Mouse (Mus musculus): Measurements from ENCODE around the gene Bag3. TPM values are rescaled to one million over a fixed set of nuclear protein-coding genes. Genes with fewer than 3 reads are reported as not detected.
"Not testable (repeated sequence)": the region's sequence is repeated elsewhere in the genome, so short reads cannot be mapped to it uniquely, and the experiment has no call there.

The Bag3 gene
- total RNA-seq, 2 experiments from 2014 or later, result 77.1 to 125 TPM

DNA sequence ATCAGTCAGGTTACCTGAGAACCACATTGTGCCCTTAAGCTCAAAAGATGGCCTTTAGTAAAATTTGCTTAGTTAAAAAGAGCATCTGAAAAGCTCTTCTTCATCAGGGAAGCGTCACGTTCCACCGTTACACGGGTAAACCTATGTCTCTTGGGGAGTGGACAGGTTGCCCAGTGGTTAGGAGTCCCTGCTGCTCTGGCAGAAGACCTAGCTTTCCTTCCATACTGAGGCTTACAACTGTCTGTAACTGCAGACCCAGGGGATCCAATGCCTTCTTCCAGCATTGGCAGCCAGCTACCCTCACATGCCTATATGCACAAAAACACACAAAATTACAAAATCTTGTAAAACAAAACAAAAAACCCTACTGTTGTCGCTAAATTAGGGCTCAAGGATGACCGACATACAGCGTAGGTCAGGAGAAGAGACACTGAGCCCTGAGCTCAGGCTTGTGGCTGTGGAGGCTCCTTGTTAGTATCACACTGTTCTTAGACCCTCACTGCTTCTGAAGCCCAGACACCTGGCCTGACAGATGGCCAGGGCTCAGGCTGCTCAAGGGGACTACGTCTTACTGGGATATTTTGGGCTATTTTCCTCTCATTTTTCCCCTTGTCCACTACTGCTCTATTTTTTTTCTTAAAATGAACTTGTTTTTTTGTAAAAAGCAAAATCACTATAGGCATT is 44.3 kb downstream of the Bag3 start:
- DNase-seq, result no peak

- not testable (repeated sequence) for DNase-seq
These were observed 46.0 kb downstream of the Bag3 start for GRCm38 (mm10) chr7:128569429-128569828.

DNA sequence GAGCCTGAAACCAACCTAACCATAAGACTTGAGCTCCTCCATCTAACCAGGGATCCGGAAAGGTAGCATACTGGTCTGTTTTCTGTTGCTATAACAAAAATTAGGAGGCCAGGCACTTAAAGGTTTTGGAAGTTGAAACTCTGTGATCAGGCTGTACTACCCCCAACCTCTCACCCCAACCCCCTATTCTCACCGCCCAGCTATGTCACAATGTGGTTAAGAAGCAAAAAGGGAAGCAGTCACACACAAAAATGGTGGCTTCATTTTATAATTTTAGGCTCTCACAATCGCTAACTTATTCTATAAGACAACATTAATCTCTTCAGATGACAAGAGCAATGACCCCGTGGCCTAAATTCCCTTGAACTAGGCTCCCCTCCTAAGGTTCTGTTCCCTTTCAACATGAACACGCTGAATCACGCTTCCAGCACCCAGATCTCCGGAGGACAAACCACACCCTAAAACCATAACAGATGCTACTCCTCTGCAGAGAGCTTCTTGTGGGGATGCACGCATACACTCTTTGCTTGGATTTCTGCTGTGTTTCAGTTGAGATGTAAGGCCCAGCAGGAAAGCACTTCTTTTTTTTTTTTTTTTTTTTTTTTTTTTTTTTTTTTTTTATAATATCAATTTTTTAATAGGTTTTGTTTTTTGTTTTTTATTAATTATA is 46.7 kb downstream of the Bag3 start:
- DNase-seq, result no peak

DNA sequence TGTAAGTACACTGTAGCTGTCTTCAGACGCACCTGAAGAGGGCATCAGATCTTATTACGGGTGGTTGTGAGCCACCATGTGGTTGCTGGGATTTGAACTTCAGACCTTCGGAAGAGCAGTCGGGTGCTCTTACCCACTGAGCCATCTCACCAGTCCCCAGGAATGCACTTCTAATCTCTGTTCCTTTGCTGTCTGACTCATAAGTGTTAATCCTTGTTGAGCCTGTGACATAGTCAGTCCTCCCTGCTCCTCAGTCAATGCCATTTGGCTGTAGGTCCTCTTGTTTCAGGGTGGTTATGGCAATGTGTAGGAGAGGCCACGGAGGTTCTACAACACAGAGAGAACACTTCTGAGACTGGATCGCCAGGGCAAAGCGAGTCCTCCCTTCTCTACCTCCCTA is 47.2 kb downstream of the Bag3 start:
- DNase-seq, result not testable (repeated sequence)

DNA sequence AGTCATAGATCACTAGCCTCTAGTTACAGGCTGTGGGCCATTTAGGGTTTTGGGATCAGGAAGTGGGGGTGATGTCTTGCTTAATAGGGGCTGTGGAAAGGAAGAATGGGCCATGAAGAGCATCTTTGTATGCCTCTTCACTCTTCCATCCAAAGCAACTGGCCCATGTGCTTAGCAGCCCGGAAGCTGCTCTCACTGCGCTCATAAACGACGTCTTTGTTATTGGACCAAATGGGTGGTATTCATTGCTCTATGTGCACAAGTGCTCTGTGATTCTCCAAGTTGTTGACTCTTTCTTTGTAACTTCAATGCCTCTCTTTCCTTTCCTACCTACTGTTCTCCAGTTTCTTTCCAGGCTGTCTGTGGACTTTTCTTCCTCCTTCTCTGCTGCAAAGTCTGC is 48.6 kb downstream of the Bag3 start:
- DNase-seq, result no peak

GRCm38 (mm10) chr7:128575211-128575610 is 51.8 kb downstream of the Bag3 start:
- DNase-seq, result peak; percentile 26

GRCm38 (mm10) chr7:128575794-128576193 is 52.4 kb downstream of the Bag3 start:
- DNase-seq, result peak; percentile 41

- DNase-seq, result no peak
These were observed 54.2 kb downstream of the Bag3 start for GRCm38 (mm10) chr7:128577607-128578006.

DNA sequence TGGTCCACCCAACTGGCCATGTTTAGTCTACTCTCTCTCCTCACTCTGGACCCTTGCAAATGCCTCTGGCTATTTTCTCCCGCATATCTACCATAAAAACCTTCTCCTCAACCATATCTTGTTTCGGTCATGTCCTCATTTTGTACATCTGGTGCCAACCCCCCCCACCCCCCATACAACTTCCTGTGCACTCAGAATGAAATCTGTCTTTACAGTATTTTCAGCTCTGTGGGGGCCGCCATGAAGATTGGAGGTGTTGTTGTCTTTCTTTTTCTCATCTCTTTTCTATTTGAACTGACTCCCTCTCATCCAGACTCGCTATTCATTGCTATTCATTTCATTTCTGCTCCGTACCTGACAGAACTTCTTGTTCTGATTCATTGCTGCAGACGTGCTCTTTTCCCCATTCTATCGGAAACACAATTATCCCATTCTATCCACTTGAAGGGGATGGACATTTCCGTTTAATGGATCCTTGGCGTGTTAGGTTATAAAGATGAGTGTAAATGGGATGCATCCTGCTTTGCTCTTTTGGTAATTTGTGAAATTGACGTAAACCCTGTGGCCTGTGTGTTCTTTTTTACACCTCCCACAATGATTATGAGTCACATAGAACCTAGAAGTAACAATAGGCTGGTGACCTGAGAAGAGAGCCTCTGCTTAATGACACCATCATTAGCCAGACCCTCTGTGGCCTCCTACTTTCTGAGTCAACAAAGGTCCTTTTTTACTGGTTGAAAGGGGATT is 55.0 kb downstream of the Bag3 start:
- no peak for DNase-seq

DNA sequence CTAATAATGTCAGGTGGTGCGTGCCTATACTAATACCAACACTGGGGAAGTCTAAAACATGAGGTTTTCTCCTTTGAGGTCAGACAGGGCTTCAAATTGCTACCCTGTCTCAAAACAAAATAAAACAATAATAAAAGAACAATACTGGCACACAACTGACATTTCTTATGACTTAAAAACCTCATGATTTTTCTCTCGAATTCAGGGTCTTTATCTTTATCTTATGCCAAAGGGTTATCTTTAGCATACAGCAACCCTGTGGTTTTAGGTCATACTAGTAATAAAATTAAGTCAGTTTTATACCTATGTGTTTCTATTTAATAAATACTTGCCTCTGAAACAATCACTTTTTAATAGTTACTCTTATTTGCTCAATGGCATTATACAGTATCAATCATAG is 56.0 kb downstream of the Bag3 start:
- no peak for DNase-seq

GRCm38 (mm10) chr7:128580318-128580717 is 56.9 kb downstream of the Bag3 start:
- no peak for DNase-seq

GRCm38 (mm10) chr7:128581864-128582484 is 58.6 kb downstream of the Bag3 start:
- DNase-seq, result no peak

DNA sequence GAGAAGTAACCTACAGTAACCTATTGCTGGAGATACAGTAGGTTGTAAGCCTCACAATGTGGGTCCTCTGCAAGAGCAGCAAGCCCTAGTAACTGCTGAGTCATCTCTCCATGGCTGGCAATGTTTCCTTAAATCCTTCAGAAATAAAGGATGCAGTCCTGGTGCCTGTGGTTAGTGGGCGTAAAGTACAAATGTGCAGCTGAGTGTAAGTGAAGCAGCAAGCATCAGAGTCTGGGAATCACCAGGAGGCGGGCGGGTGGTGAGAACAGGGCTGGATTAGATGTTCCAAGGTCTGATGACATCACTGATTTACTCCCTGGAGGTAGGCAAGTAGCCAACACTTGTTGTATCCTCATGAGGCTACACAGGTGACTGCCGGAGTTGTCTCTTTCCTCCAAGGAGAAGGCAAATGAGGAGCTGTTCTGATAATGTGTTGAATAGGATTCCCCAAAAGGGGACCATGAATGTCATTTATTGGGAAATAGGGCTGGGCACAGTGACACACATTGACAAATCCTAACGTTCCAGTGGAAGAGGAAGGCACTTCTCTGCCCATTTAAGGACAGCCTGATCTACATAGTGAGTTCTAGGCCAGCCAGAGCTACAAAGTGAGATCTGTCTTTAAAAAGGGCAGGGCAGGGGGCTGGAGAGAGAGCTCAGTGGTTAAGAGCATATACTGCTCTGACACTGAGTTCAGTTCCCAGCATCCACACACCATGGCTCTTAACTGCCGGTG is 60.0 kb downstream of the Bag3 start:
- peak; percentile 47 for DNase-seq

DNA sequence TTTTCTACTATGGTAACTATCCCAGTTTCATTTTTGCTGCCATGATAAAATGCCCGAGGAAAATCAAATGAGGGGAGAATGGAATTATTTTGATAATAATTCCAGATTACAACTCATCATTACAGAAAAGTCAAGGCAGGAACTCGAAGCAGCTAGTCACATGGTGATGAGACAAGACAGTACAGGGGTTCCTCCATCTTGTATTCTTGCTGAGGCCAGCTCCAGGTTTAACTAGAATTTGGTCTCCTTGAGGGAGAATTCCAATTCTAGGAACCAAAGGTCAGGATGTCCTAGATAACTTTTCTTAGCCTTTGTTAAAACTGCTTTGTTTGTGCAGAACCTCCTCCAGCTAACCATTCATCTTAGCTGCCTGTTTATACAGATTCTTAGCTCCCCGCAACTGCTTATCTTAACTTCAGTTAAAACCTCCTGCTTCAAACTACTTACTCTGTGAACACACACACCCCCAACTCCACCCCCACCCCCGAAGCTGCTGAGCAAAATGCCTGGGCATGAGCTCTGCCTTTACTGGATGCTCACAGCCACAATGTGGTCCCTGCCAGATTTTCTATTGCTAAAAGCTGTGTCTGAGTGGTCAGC is 64.0 kb downstream of the Bag3 start:
- DNase-seq, result no peak

- DNase-seq, result no peak
These were observed 68.1 kb downstream of the Bag3 start for GRCm38 (mm10) chr7:128591345-128592084.

- peak; percentile 72 for DNase-seq
These were observed 68.9 kb downstream of the Bag3 start for GRCm38 (mm10) chr7:128592118-128592935.

DNA sequence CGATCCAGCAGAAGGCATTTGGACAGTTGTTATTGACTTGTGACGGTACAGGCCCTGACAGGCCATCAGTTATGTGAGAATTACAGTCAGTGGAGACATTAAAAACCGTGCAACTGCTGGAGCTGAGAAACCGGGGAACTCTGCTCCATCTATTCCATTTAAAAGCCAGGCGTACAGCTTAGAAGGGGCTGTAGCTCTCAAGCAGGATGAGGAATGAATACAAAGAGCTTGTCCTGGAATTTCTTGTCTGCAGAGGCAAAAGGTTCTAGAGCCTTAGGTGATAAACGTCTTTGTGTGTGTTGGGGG is 69.5 kb downstream of the Bag3 start:
- no peak for DNase-seq

DNA sequence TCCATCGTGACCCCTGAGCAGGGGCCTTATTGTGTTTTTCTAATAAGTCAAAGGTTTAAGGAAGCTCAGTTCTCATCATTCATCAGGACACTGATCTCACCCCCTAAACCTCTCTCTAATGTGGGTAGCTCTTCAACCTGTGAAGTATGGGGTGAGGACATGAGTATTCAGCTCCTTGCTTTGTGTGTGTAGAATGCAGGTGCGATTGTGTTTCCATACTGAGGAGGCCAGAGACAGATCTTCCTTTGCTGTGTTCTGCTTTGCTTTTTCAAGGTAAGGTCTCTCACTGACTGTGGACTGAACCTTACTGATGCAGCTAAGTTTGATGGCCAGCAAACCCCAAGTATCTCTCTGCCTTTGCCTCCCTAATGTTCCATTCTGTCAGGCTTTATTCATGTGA is 72.9 kb downstream of the Bag3 start:
- no peak for DNase-seq
